Mouse (Mus musculus): ENCODE results near the gene Rpl28. TPM values are rescaled to one million over a fixed set of nuclear protein-coding genes. Genes with fewer than 3 reads are reported as not detected.
"Not testable (repeated sequence)": the region's sequence is repeated elsewhere in the genome, so short reads cannot be mapped to it uniquely, and the experiment has no call there.

Gene Rpl28
- total and polyA plus RNA-seq, 2 experiments = 58.4 to 211 TPM

GRCm38 (mm10) chr7:4806716-4807115 is 14.0 kb downstream of the Rpl28 start:
- H3K27me3 ChIP-seq (ENCODE audit: control insufficient read depth, insufficient read depth, low read length) = no peaks in the 10 kb centered on the region
- H3K9ac ChIP-seq (ENCODE audit: low read depth, low read length) = no peak overlapping the region
- peak; percentile 53 for DNase-seq (ENCODE audit: extremely low read depth, low read depth, low spot score)
- H3K79me2 ChIP-seq (ENCODE audit: control insufficient read depth, insufficient read depth, low read length) = peaks cover 8% of the 10 kb centered on the region; the same call in 1 of the 2 replicates
- H3K36me3 ChIP-seq (ENCODE audit: control insufficient read depth, insufficient read depth, low read length) = peaks cover 35% of the 10 kb centered on the region
- TF ChIP-seq CTCF (IDR thresholded peaks at IDR 0.05; ENCODE audit: low read depth, low read length) (peak; percentile 36; the same call in 1 of the 2 replicates), POLR2A (IDR thresholded peaks at IDR 0.05; ENCODE audit: extremely low read depth, insufficient read depth, low read length) (no peak)
- peaks cover 10% of the 10 kb centered on the region for H3K4me1 ChIP-seq (ENCODE audit: control insufficient read depth, insufficient read depth, low read length)
- no peak overlapping the region for H3K4me3 ChIP-seq (ENCODE audit: insufficient read depth, low read depth, low read length)
- no peak overlapping the region for H3K27ac ChIP-seq (replicated peaks; ENCODE audit: insufficient read depth, low read depth, low read length)
- 89% methylated on average over 7 of the region's 7 CpGs for WGBS

GRCm38 (mm10) chr7:4811131-4811530 is 18.5 kb downstream of the Rpl28 start:
- not testable (repeated sequence) for H3K27me3 ChIP-seq (ENCODE audit: control insufficient read depth, insufficient read depth, low read length); H3K27ac ChIP-seq (replicated peaks; ENCODE audit: insufficient read depth, low read depth, low read length); DNase-seq (ENCODE audit: extremely low read depth, low read depth, low spot score)
- peaks cover 29% of the 10 kb centered on the region for H3K36me3 ChIP-seq (ENCODE audit: control insufficient read depth, insufficient read depth, low read length)
- H3K79me2 ChIP-seq (ENCODE audit: control insufficient read depth, insufficient read depth, low read length) = peaks cover 10% of the 10 kb centered on the region; the same call in 1 of the 2 replicates
- peak overlapping the region; percentile 91 for H3K9ac ChIP-seq (ENCODE audit: low read depth, low read length)
- WGBS = 47% methylated on average over 10 of the region's 10 CpGs
- H3K4me3 ChIP-seq (ENCODE audit: insufficient read depth, low read depth, low read length) = peak overlapping the region; percentile 92
- H3K4me1 ChIP-seq (ENCODE audit: control insufficient read depth, insufficient read depth, low read length) = peaks cover 17% of the 10 kb centered on the region

GRCm38 (mm10) chr7:4811842-4812302 is 19.2 kb downstream of the Rpl28 start:
- peak overlapping the region; percentile 40 for H3K27ac ChIP-seq (replicated peaks; ENCODE audit: insufficient read depth, low read depth, low read length)
- H3K27me3 ChIP-seq (ENCODE audit: control insufficient read depth, insufficient read depth, low read length) = no peaks in the 10 kb centered on the region
- peak overlapping the region; percentile 91 for H3K9ac ChIP-seq (ENCODE audit: low read depth, low read length)
- DNase-seq (ENCODE audit: extremely low read depth, low read depth, low spot score) = no peak
- peak overlapping the region; percentile 92 for H3K4me3 ChIP-seq (ENCODE audit: insufficient read depth, low read depth, low read length)
- H3K4me1 ChIP-seq (ENCODE audit: control insufficient read depth, insufficient read depth, low read length) = peaks cover 17% of the 10 kb centered on the region
- peaks cover 10% of the 10 kb centered on the region; the same call in 1 of the 2 replicates for H3K79me2 ChIP-seq (ENCODE audit: control insufficient read depth, insufficient read depth, low read length)
- H3K36me3 ChIP-seq (ENCODE audit: control insufficient read depth, insufficient read depth, low read length) = peaks cover 22% of the 10 kb centered on the region
- WGBS = under 1% methylated on average over 36 of the region's 36 CpGs
- TF ChIP-seq POLR2A (IDR thresholded peaks at IDR 0.05; ENCODE audit: extremely low read depth, insufficient read depth, low read length) (no peak), CTCF (IDR thresholded peaks at IDR 0.05; ENCODE audit: low read depth, low read length) (no peak)

DNA sequence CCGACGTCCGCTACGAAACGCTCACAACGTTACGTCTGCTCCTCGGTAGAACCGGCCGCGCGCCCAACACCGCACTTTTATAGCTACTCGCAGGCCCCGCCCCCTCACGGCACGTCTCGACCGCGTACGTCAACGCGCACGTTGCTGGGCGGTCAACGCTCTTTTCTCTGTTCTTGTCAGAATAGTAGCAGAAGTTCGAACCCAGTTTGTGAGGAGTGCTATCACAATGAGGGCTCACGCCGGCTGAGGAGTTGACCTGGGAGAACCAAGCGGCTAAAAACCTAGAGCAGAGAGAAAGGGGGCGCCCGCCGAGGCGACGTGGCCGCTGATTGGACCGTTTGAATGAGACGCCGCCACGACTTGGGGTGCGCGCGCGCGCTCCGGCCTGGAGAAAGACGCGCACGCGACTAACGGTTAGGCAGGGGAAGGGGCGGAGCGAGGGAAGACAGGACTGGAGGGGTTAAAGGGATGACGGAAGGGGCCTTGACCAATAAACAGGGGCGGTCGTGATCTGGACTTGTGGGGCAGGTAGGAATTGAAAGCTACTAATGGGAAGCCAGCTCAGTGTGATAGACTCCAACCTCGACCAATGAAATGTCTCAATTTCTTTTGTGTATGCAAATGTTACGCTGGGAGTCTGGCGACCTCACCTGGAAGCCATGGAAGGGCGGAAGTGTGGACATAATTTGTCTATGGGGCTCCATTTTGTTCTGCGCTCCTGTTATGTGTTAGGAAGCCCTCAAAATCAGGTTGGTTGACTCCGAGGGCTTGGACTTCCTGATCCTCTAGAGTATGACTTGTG is 19.8 kb downstream of the Rpl28 start, which contains the start of gene Ube2s:
TSS of gene Ube2s (minus strand) at position 288 of the 802 bp plus-strand sequence.
- Histone ChIP-seq H3K27me3 (ENCODE audit: control insufficient read depth, insufficient read depth, low read length) (no peaks in the 10 kb centered on the region), H3K36me3 (ENCODE audit: control insufficient read depth, insufficient read depth, low read length) (peaks cover 16% of the 10 kb centered on the region), H3K79me2 (ENCODE audit: control insufficient read depth, insufficient read depth, low read length) (peaks cover 10% of the 10 kb centered on the region; the same call in 1 of the 2 replicates), H3K27ac (replicated peaks; ENCODE audit: insufficient read depth, low read depth, low read length) (peak within 1 kb of the TSS; percentile 92), H3K4me3 (ENCODE audit: insufficient read depth, low read depth, low read length) (peak within 1 kb of the TSS; percentile 92), H3K9ac (ENCODE audit: low read depth, low read length) (peak within 1 kb of the TSS; percentile 91), H3K4me1 (ENCODE audit: control insufficient read depth, insufficient read depth, low read length) (peaks cover 17% of the 10 kb centered on the region)
- TF ChIP-seq CTCF (IDR thresholded peaks at IDR 0.05; ENCODE audit: low read depth, low read length) = no peak
- peak; percentile 73 for TF ChIP-seq POLR2A (IDR thresholded peaks at IDR 0.05; ENCODE audit: extremely low read depth, insufficient read depth, low read length)
- peak; percentile 100 for DNase-seq (ENCODE audit: extremely low read depth, low read depth, low spot score)
- WGBS = under 1% methylated on average over 62 of the region's 62 CpGs

GRCm38 (mm10) chr7:4813105-4813791 is 20.6 kb downstream of the Rpl28 start:
- Histone ChIP-seq H3K27ac (replicated peaks; ENCODE audit: insufficient read depth, low read depth, low read length) (peak overlapping the region; percentile 92), H3K27me3 (ENCODE audit: control insufficient read depth, insufficient read depth, low read length) (no peaks in the 10 kb centered on the region), H3K9ac (ENCODE audit: low read depth, low read length) (peak overlapping the region; percentile 85), H3K36me3 (ENCODE audit: control insufficient read depth, insufficient read depth, low read length) (peaks cover 13% of the 10 kb centered on the region), H3K4me3 (ENCODE audit: insufficient read depth, low read depth, low read length) (peak overlapping the region; percentile 67), H3K4me1 (ENCODE audit: control insufficient read depth, insufficient read depth, low read length) (peaks cover 17% of the 10 kb centered on the region), H3K79me2 (ENCODE audit: control insufficient read depth, insufficient read depth, low read length) (peaks cover 10% of the 10 kb centered on the region; the same call in 1 of the 2 replicates)
- peak; percentile 24 for DNase-seq (ENCODE audit: extremely low read depth, low read depth, low spot score)
- 4% methylated on average over 8 of the region's 8 CpGs for WGBS
- TF ChIP-seq POLR2A (IDR thresholded peaks at IDR 0.05; ENCODE audit: extremely low read depth, insufficient read depth, low read length) = no peak
- TF ChIP-seq CTCF (IDR thresholded peaks at IDR 0.05; ENCODE audit: low read depth, low read length) = no peak
